Mouse (Mus musculus) adrenal gland, adult 2 months (tissue): ENCODE measurements around the gene Ddx1. TPM values are rescaled to one million over a fixed set of nuclear protein-coding genes. Genes with fewer than 3 reads are reported as not detected.

Experiments
- polyA plus RNA-seq: library from polyadenylated mRNA; depleted of rRNA; stranded (reverse); fragments of >200 nt; gene quantifications from 2 replicates; pipeline ENCODE4 v1.2.3, GENCODE M21; 2012; rRNA removed
- total RNA-seq, 2 experiments: library from RNA; stranded (reverse); gene quantifications; 2 replicates each; pipeline ENCODE4 v1.2.3; 2021

The Ddx1 gene
- total and polyA plus RNA-seq, 3 experiments: 0.91 to 105 (median 68.8) TPM

Other genes with a start within 250 kb of the Ddx1 start
- 10 to 100 TPM; 23.2 to 31.4 TPM for gene Nbas, start 19.9 kb upstream of the Ddx1 start, total RNA-seq
- 8.2 and 10.0 TPM in 2 replicates for gene Nbas, start 19.9 kb upstream of the Ddx1 start, polyA plus RNA-seq